Mouse (Mus musculus) kidney, embryonic 15.5 days (tissue): ENCODE data around the gene Mrps14. TPM values are rescaled to one million over a fixed set of nuclear protein-coding genes. Genes with fewer than 3 reads are reported as not detected.

ENCODE experiments used
- ATAC-seq: fragments of 200-750 bp; cut with Nextera tagmentation; replicated peaks from 2 replicates; pipeline ENCODE4 v1.8.0; 2017; ENCODE audit warnings: moderate TSS enrichment; ENCODE audit not compliant: low FRiP score
- H3K27ac ChIP-seq: fragments of 300-500 bp; sonication (generic); 2 replicates; pipeline ENCODE4 v1.5.1; 2015; ENCODE audit warnings: mild to moderate bottlenecking, inconsistent platforms
- H3K27me3 ChIP-seq: fragments of 300-500 bp; sonication (generic); 2 replicates; pipeline ENCODE4 v1.6.1; 2015; ENCODE audit warnings: inconsistent platforms
- H3K36me3 ChIP-seq: fragments of 300-500 bp; sonication (generic); 2 replicates; pipeline ENCODE4 v1.6.1; 2015; ENCODE audit warnings: inconsistent platforms
- H3K4me1 ChIP-seq: fragments of 300-500 bp; sonication (generic); 2 replicates; pipeline ENCODE4 v1.6.1; 2015; ENCODE audit warnings: inconsistent platforms
- H3K4me2 ChIP-seq: fragments of 300-500 bp; sonication (generic); 2 replicates; pipeline ENCODE4 v1.6.1; 2015; ENCODE audit warnings: moderate library complexity, mild to moderate bottlenecking, inconsistent platforms
- H3K4me3 ChIP-seq: fragments of 300-500 bp; sonication (generic); replicated peaks from 2 replicates; pipeline ENCODE4 v1.5.1; 2015; ENCODE audit warnings: mild to moderate bottlenecking, inconsistent platforms
- H3K9ac ChIP-seq: fragments of 300-500 bp; sonication (generic); 2 replicates; pipeline ENCODE4 v1.6.1; 2015; ENCODE audit warnings: mild to moderate bottlenecking, inconsistent platforms
- H3K9me3 ChIP-seq: fragments of 300-500 bp; sonication (generic); replicated peaks from 2 replicates; pipeline ENCODE4 v1.6.1; 2016; ENCODE audit warnings: inconsistent platforms
- WGBS: fragments of 180-500 bp; shearing (Covaris S2); methylation state at CpG from one replicate; pipeline ENCODE4 v1.1.7; 2015; ENCODE audit warnings: mixed read lengths; 5-methylcytosine and 5-hydroxymethylcytosine counted together
- polyA plus RNA-seq: library from polyadenylated mRNA; unstranded; fragments of >200 nt; fragmentation: Nextera tagmentation; extraction: Ambion mirVana; gene quantifications from 2 replicates; pipeline ENCODE4 v1.2.1, GENCODE M21; 2015

Mrps14 gene
- polyA plus RNA-seq, 1 experiment from 2014 or later: 256 TPM

GRCm38 (mm10) chr1:160205486-160205885, 10.5 kb downstream of the Mrps14 start:
- Histone ChIP-seq H3K27ac (no peak overlapping the region), H3K4me1 (peaks cover 2% of the 10 kb centered on the region; the same call in 1 of the 2 replicates), H3K9ac (no peak overlapping the region), H3K27me3 (no peaks in the 10 kb centered on the region), H3K36me3 (peaks cover 74% of the 10 kb centered on the region), H3K4me3 (no peak overlapping the region), H3K4me2 (no peak overlapping the region), H3K9me3 (no peaks in the 10 kb centered on the region)
- ATAC-seq: no peak

- Histone ChIP-seq H3K4me1 (peaks cover 12% of the 10 kb centered on the region), H3K4me2 (no peak overlapping the region), H3K36me3 (peaks cover 36% of the 10 kb centered on the region), H3K27me3 (no peaks in the 10 kb centered on the region), H3K9me3 (no peaks in the 10 kb centered on the region), H3K4me3 (no peak overlapping the region), H3K9ac (no peak overlapping the region), H3K27ac (no peak overlapping the region)
- no peak for ATAC-seq
- WGBS: 93% methylated on average over 2 of the region's 2 CpGs
These were observed 14.8 kb downstream of the Mrps14 start for GRCm38 (mm10) chr1:160209844-160210243.

DNA sequence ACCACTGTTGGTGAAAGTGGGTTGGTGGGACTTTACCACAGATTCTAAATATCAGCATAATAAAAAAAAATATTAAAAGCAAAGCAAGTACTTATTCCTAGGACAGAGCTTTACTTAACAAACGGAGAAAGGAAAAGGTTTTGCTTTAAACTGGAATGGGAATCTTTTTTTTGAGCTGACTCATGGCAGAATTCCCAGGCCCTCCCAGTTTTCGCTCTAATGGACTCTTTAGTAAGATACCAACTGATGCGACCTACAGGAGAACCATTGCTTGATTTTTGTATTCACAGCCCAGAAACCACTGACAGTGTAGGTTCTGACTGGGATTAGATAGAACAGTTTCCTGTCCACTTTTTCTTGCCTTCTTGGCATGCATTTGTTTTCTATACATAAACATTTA, 15.6 kb downstream of the Mrps14 start:
- H3K9me3 ChIP-seq: no peaks in the 10 kb centered on the region
- H3K27ac ChIP-seq: no peak overlapping the region
- H3K9ac ChIP-seq: no peak overlapping the region
- no peaks in the 10 kb centered on the region for H3K27me3 ChIP-seq
- WGBS: 59% methylated on average over 3 of the region's 3 CpGs
- peaks cover 12% of the 10 kb centered on the region for H3K4me1 ChIP-seq
- H3K4me3 ChIP-seq: peak overlapping the region; percentile 78
- no peak for ATAC-seq
- H3K36me3 ChIP-seq: peaks cover 30% of the 10 kb centered on the region
- peak overlapping the region; percentile 67 for H3K4me2 ChIP-seq

DNA sequence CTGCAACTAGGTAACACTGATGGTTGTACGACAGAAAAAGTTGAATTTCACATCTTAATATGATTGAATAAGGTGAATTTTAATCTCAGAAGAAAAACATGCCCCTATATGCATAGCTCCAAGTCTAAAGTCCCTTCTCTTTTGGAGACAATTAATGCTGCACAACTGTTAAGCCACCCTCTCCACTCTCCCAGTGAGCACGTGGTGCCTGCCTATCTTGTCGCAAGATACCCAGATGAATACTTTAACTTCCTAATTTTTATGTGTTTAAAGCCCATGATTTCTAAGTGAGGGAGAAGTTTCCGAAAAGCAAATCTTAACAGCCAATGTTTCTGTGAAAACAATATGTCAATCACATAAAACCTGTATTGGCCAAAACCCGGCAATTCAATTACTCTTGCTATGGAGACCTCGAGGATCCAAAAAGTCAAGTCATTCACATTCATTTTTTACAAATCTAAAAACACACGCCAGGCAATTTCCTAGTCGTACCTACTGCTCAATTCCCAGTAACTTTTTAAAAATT, 16.6 kb downstream of the Mrps14 start:
- peak overlapping the region; percentile 78 for H3K4me3 ChIP-seq
- H3K9ac ChIP-seq: peak overlapping the region; percentile 88
- peak overlapping the region; percentile 67 for H3K4me2 ChIP-seq
- H3K27ac ChIP-seq: peak overlapping the region; percentile 99
- ATAC-seq: no peak
- H3K4me1 ChIP-seq: peaks cover 12% of the 10 kb centered on the region
- WGBS: 3% methylated on average over 8 of the region's 8 CpGs
- no peaks in the 10 kb centered on the region for H3K27me3 ChIP-seq
- H3K36me3 ChIP-seq: peaks cover 19% of the 10 kb centered on the region
- H3K9me3 ChIP-seq: no peaks in the 10 kb centered on the region

GRCm38 (mm10) chr1:160212123-160212691, 17.2 kb downstream of the Mrps14 start:
- H3K27me3 ChIP-seq: no peaks in the 10 kb centered on the region
- H3K4me3 ChIP-seq: peak overlapping the region; percentile 78
- WGBS: under 1% methylated on average over 45 of the region's 45 CpGs
- H3K9ac ChIP-seq: peak overlapping the region; percentile 88
- peak overlapping the region; percentile 99 for H3K27ac ChIP-seq
- H3K4me2 ChIP-seq: peak overlapping the region; percentile 67
- peaks cover 12% of the 10 kb centered on the region for H3K4me1 ChIP-seq
- ATAC-seq: peak; percentile 77
- no peaks in the 10 kb centered on the region for H3K9me3 ChIP-seq
- H3K36me3 ChIP-seq: peaks cover 13% of the 10 kb centered on the region

DNA sequence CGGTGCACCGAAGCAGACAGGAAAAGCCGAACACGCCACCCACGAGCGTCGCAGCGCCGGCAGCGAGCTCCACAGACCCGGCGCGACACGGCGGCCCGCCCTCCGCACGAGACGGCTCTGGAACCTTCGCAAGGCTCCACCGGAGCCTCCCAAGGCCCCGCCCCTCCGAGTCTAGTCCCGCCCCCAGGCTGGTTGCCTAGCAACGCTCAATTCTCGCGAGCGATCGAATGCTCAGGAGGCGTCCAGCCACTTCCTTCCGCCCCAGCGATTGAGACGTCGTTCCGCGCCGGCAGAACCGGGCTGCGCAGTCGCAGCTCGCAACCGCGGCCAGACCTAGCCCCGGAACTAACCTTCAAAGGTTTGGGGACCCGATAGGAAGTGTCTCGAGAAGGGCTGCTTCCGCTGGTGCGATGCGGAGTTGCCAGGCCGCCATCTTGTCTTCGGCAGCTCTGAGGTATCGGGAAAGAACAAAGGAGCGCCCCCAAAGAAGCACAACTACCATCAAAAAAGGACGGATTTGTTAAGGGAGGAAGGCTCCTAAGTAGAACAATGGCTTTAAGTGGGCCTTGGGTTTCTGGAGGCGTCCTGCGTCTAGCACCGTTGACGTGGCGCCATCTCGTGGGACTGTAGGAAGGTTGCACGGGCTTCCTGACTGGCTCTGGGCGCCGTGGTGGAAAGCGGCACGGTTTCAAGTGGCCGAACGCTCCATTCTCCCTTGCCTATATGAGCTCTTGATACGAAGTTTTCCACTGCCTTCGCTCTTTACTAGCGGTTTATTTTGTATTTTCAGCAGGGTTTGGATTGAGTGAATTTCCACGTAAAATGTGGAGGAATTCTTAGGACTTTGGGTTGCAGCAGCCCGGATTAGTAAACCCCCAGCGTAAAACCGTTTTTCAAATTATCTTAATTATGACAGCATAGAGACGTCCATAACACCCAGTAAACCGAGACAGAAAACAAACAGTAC, 18.0 kb downstream of the Mrps14 start, which contains the start of gene Cacybp:
TSS of gene Cacybp (minus strand) at position 173 of the 967 bp plus-strand sequence.
- Histone ChIP-seq H3K27me3 (no peaks in the 10 kb centered on the region), H3K27ac (peak within 1 kb of the TSS; percentile 99), H3K4me3 (peak within 1 kb of the TSS; percentile 78), H3K9ac (peak within 1 kb of the TSS; percentile 88), H3K36me3 (peaks cover 5% of the 10 kb centered on the region; the same call in 1 of the 2 replicates), H3K9me3 (no peaks in the 10 kb centered on the region), H3K4me1 (peaks cover 12% of the 10 kb centered on the region), H3K4me2 (peak within 1 kb of the TSS; percentile 67)
- under 1% methylated on average over 76 of the region's 76 CpGs for WGBS
- ATAC-seq: peak; percentile 99

DNA sequence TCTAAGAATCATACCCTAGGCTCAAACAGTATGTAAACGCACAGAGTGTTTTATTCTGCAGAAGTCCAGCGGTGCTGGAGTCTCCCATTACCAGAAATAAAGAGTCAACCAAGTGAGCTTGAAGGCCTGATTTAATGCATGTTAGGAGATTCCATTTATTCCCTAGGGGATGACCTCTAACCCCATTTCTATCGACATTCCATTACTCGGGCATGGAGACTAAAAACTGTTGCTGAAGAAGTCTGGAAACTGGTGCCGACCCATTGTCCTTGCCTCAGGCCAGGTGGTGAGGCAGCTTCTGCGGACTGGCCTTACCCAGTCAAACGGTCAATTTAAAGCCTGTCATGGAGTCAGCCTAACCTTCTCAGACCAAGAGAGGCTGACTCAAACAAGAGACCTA, 19.2 kb downstream of the Mrps14 start:
- H3K4me2 ChIP-seq: peak overlapping the region; percentile 65; the same call in 1 of the 2 replicates
- H3K9me3 ChIP-seq: no peaks in the 10 kb centered on the region
- H3K9ac ChIP-seq: no peak overlapping the region
- peaks cover 11% of the 10 kb centered on the region for H3K4me1 ChIP-seq
- no peak for ATAC-seq
- WGBS: 85% methylated on average over 7 of the region's 7 CpGs
- peaks cover 1% of the 10 kb centered on the region; the same call in 1 of the 2 replicates for H3K36me3 ChIP-seq
- no peak overlapping the region for H3K27ac ChIP-seq
- no peaks in the 10 kb centered on the region for H3K27me3 ChIP-seq
- H3K4me3 ChIP-seq: peak overlapping the region; percentile 78; the same call in 1 of the 2 replicates

GRCm38 (mm10) chr1:160217898-160218297, 22.9 kb downstream of the Mrps14 start:
- H3K27me3 ChIP-seq: no peaks in the 10 kb centered on the region
- 86% methylated on average over 3 of the region's 3 CpGs for WGBS
- H3K36me3 ChIP-seq: no peaks in the 10 kb centered on the region
- no peaks in the 10 kb centered on the region for H3K9me3 ChIP-seq
- H3K27ac ChIP-seq: no peak overlapping the region
- H3K4me2 ChIP-seq: no peak overlapping the region
- H3K9ac ChIP-seq: no peak overlapping the region
- no peak for ATAC-seq
- no peaks in the 10 kb centered on the region for H3K4me1 ChIP-seq
- no peak overlapping the region for H3K4me3 ChIP-seq

DNA sequence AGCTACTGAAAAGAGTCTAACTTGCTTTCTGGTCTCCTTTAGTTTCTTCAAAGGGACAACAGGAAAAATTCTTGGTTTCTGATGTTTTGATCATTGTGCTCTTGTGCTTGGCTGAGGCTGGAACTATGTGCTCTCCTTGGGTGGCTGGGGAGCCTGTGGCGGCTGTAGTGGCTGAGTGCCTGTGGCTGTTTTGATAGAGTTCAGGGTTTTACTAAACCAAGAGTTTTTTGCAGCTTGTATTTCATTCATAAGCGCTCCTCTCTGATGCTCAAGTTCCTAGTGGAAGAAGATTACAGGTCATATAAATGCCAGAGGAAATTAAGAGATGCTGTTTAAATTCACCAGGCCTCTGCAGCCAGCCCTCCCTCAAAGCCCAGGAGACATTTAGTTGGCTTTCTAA, 29.1 kb downstream of the Mrps14 start:
- 64% methylated on average over 2 of the region's 2 CpGs for WGBS
- Histone ChIP-seq H3K4me1 (no peaks in the 10 kb centered on the region), H3K4me3 (no peak overlapping the region), H3K4me2 (no peak overlapping the region), H3K36me3 (no peaks in the 10 kb centered on the region), H3K27ac (no peak overlapping the region), H3K27me3 (no peaks in the 10 kb centered on the region), H3K9me3 (no peaks in the 10 kb centered on the region), H3K9ac (no peak overlapping the region)
- ATAC-seq: no peak

DNA sequence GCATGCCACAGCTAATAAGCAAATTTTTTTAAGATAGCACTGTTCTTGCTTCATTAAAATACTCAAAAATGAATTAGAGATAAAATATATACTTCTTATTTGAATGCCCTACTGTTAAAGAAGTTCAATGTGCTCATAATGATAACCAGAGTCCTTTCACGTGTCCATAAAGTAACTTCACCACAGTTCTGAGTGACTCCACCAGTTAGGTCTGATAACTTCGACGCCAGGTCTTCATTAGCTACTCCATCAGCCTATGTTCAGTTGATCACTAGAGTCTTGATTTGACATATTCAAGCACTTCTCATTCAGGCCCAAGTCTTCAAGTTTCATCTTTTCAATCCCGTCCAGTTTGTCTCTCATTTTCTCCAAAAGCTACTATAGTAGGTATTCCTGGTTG, 32.2 kb downstream of the Mrps14 start:
- no peaks in the 10 kb centered on the region for H3K27me3 ChIP-seq
- no peaks in the 10 kb centered on the region for H3K36me3 ChIP-seq
- no peak for ATAC-seq
- H3K9ac ChIP-seq: no peak overlapping the region
- H3K4me3 ChIP-seq: no peak overlapping the region
- no peaks in the 10 kb centered on the region for H3K4me1 ChIP-seq
- no peak overlapping the region for H3K27ac ChIP-seq
- H3K9me3 ChIP-seq: no peaks in the 10 kb centered on the region
- no peak overlapping the region for H3K4me2 ChIP-seq
- 89% methylated on average over 4 of the region's 4 CpGs for WGBS

GRCm38 (mm10) chr1:160227850-160228249, 32.8 kb downstream of the Mrps14 start:
- Histone ChIP-seq H3K36me3 (no peaks in the 10 kb centered on the region), H3K27me3 (no peaks in the 10 kb centered on the region), H3K4me1 (no peaks in the 10 kb centered on the region), H3K9ac (no peak overlapping the region), H3K9me3 (no peaks in the 10 kb centered on the region), H3K4me3 (no peak overlapping the region), H3K4me2 (no peak overlapping the region), H3K27ac (no peak overlapping the region)
- ATAC-seq: no peak

GRCm38 (mm10) chr1:160231013-160231412, 36.0 kb downstream of the Mrps14 start:
- Histone ChIP-seq H3K4me2 (no peak overlapping the region), H3K4me3 (no peak overlapping the region), H3K4me1 (no peaks in the 10 kb centered on the region), H3K27me3 (no peaks in the 10 kb centered on the region), H3K27ac (no peak overlapping the region), H3K36me3 (no peaks in the 10 kb centered on the region), H3K9ac (no peak overlapping the region), H3K9me3 (no peaks in the 10 kb centered on the region)
- no peak for ATAC-seq
- WGBS: 41% methylated on average over 4 of the region's 4 CpGs
